Mouse (Mus musculus) layer of hippocampus, adult 18-20 months (tissue): ENCODE data around the gene Dhrs3. TPM values are rescaled to one million over a fixed set of nuclear protein-coding genes. Genes with fewer than 3 reads are reported as not detected.

ENCODE experiments used
- DNase-seq, 2 experiments: peaks; one replicate each; pipeline ENCODE4 v3.0.0; 2022; ENCODE audit warnings: low spot score in 2 of 2
- total RNA-seq, 2 experiments: library from RNA; stranded (reverse); gene quantifications; 2 replicates each; pipeline ENCODE4 v1.2.3; 2021

The Dhrs3 gene
- total RNA-seq, 2 experiments from 2014 or later = 33.7 to 35.6 TPM

GRCm38 (mm10) chr4:144936563-144937154 is 44.0 kb downstream of the Dhrs3 start:
- DNase-seq = no peak

DNA sequence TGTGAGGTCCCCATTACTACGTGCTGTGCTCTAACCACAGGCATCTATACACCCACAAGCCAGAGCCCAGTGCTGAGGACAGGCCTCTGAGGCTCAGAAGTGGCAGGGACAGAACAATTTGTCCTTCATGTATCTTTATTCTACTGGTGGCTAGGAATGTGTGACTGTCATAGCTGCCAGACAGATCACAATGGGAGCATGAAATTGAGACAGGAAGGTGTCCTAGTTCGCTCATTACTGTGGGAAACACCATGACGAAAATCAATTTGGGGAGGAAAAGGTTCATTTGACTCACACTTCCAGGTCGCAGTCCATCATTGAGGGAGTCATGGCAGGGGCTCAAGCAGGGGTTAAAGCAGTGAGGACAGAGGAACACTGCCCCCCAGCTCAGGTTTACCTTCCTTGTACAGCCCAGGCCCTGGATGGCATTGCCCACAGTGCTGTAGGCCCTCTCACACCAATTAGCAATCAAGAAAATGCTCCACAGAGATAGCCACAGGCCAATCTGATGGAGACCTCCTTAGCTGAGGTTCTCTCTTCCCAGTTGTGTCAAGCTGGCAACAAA is 47.3 kb downstream of the Dhrs3 start:
- DNase-seq = no peak

GRCm38 (mm10) chr4:144940796-144941462 is 48.3 kb downstream of the Dhrs3 start:
- DNase-seq = no peak

DNA sequence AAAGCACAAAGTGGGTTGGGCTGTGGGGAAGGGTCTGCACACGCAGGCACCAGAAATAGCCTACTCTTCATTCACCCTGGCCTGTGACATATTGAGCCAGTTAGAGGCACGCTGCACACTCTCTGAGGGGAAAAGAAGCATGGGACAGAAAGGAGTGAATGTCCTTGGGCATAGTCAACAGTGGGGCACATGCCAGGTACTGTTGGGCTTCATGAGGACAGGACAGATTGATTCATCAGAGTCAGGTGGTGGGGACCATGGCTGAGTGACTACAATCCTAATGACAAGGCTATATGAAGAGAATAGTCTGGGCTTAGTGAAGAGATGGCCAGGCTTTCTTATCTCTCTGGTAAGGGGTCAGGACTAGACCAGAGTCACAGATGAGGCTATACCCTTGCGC is 49.8 kb downstream of the Dhrs3 start:
- no peak for DNase-seq

- DNase-seq = no peak
Observed at GRCm38 (mm10) chr4:144943273-144943672, 50.6 kb downstream of the Dhrs3 start.

GRCm38 (mm10) chr4:144947738-144948390 is 55.2 kb downstream of the Dhrs3 start:
- no peak for DNase-seq

- no peak for DNase-seq
Observed at GRCm38 (mm10) chr4:144949441-144950326, 57.1 kb downstream of the Dhrs3 start.

GRCm38 (mm10) chr4:144950327-144950711 is 57.7 kb downstream of the Dhrs3 start:
- DNase-seq = no peak

GRCm38 (mm10) chr4:144950883-144951282 is 58.3 kb downstream of the Dhrs3 start:
- no peak for DNase-seq

GRCm38 (mm10) chr4:144951859-144952258 is 59.2 kb downstream of the Dhrs3 start:
- peak; percentile 12 to 37 for DNase-seq

DNA sequence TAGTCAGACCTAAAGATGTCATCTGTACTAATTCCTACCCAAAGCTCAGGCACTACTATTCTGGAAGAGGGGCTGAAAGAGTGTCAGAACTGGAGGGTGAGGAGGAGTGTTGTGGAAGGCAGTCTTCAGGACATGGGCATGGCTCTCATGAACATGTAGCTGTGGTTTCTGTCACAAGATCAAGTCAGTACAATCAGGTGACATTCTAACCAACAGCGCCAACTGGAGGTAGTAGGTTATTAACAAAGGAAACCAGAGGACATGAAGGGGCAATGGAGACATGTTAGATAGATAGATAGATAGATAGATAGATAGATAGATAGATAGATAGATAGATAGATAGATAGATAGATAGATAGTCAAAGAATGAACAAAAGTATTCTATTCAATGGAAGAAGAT is 60.8 kb downstream of the Dhrs3 start:
- DNase-seq = no peak

DNA sequence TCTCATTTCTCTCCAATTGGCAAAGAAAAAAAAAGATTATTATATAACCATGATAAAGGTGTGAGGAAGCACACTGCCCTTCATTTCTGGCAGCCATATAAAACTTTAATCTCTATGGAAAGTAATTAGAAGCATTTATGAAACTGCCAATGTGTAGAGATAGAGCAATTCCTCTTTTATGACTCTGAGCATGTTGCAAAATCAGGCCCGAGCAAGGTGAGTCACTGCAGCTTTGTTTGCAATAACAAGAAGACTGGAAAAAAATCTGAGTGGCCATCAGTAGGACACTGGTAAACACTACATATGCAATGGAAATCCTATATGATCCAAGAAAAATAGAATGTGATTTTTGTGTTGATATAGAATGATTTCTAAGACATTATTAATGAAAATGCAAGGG is 63.2 kb downstream of the Dhrs3 start:
- DNase-seq = no peak

DNA sequence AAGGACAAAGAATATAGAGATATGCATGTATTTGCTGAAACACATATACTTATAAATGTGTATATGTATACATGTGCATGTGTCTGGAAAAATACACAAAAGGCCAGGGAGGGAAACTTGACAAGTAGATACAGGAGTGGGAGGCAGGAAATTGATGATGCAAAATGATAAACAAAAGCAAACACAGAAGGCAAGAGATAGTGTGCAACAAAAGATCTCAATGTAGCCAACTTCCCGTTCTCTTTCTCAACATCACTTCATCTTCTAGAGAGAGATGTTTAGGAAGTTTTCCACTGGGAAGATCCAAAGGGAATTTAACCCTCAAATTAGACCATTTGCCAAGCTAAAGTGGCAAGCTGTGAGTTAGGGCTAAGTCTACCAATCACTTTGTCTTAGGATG is 63.7 kb downstream of the Dhrs3 start:
- DNase-seq = no peak

- DNase-seq = no peak
Observed at GRCm38 (mm10) chr4:144957186-144957585, 64.6 kb downstream of the Dhrs3 start.

DNA sequence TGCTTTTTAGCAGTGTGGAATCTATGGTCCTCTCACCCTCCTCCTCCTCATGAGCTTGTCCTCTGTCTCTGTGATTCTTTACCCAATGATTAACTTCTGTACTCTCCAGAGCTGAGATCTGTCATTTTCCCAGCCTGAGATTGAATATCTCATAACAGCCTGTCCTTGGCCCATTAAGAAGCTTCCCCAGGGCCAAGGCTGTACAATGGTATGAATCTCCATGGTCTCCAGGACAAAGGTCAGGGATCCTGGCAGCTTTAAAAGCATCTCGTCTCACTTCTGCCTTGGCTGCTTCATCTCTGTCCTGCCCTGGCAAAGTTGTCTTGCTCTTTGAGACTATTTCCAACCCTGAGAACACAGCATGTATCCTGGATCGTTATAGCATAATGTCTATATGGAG is 65.1 kb downstream of the Dhrs3 start:
- DNase-seq = no peak

- DNase-seq = no peak
Observed at GRCm38 (mm10) chr4:144960188-144960904, 67.7 kb downstream of the Dhrs3 start.

DNA sequence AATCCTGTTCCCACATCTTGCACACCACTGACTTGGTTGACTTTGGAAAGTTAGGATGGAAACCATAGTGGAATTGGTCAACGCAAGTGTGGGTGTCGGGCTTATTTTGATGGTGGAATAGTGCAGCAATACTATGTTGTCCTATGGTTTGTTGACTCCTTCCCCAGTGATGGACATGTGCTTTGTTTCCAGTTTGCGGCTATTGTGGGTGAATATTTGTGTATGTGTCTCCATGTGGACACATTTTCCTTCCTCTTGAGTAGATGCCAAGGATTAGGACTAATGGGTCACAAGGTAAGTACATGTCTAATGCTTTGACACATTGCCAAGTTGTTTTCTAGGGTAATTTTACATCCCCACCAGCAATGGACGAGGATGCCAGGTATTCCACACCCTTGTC is 68.6 kb downstream of the Dhrs3 start:
- no peak for DNase-seq

DNA sequence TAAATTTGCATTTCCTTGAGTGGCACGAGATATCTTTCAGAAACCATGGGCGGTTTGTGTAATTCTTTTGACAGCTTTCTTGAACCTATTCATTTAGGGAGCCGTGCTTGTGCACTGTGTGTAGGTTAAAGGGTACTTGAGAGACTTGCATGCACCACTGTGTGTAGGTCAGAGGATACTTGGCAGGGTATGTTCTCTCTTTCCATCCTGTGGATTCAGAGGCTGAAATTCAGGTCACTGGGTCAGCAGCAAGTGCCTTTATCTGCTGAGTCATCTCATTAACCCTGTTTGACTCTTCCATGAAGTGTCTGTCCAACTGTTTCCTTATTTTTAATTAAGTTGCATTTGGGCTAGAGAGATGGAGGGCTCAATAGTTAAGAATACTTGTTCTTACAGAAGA is 69.1 kb downstream of the Dhrs3 start:
- no peak for DNase-seq

DNA sequence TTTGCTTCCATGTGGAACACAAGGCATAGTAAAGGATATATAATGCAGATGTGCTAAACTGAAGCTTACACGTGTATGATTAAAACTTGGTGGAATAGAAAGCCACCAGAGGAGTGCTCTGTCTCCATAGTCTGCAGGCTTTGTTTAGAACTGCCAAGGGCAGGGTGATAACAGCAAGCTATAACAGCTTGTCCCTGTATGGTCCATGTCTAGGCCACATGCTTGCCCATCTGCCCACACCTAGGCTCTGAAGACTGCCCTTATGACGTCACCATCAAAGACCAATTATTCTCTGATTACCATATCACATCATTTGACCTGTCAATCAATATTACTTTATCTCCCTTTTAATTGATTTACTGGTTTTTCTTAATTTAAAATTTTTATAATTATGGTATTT is 72.6 kb downstream of the Dhrs3 start:
- DNase-seq = no peak

- no peak for DNase-seq
Observed at GRCm38 (mm10) chr4:144968371-144968770, 75.7 kb downstream of the Dhrs3 start.

GRCm38 (mm10) chr4:144969030-144969429 is 76.4 kb downstream of the Dhrs3 start:
- no peak for DNase-seq
